Mouse (Mus musculus) cerebellum, adult 2 months (tissue): Measurements from ENCODE around the gene Col6a4. TPM values are rescaled to one million over a fixed set of nuclear protein-coding genes. Genes with fewer than 3 reads are reported as not detected.

Source experiments
- DNase-seq, 2 experiments: peaks; one replicate each; pipeline ENCODE4 v3.0.0; 2021
- H3K27ac ChIP-seq: fragments of 200-500 bp; 2 replicates; pipeline ENCODE4 v1.5.1; 2012; ENCODE audit warnings: low read length, control low read depth, inconsistent platforms; ENCODE audit not compliant: insufficient read depth
- H3K27me3 ChIP-seq: fragments of 200-500 bp; 2 replicates; pipeline ENCODE4 v1.6.1; 2012; ENCODE audit warnings: inconsistent platforms, mild to moderate bottlenecking, low read length, moderate library complexity; ENCODE audit not compliant: control insufficient read depth, insufficient read depth
- H3K4me1 ChIP-seq: fragments of 200-500 bp; 2 replicates; pipeline ENCODE4 v1.6.1; 2011; ENCODE audit warnings: low read length; ENCODE audit not compliant: control insufficient read depth, insufficient read depth
- H3K4me3 ChIP-seq: fragments of 200-500 bp; replicated peaks from 2 replicates; pipeline ENCODE3; 2011; ENCODE audit warnings: mild to moderate bottlenecking, low read depth, low read length, control low read depth; ENCODE audit not compliant: insufficient read depth
- CTCF ChIP-seq: fragments of 200-500 bp; IDR thresholded peaks from 2 replicates; pipeline ENCODE4 v1.5.1; 2011; ENCODE audit warnings: low read depth, mild to moderate bottlenecking, control low read depth, low read length, moderate library complexity, borderline replicate concordance; ENCODE audit not compliant: insufficient read depth
- POLR2A ChIP-seq: fragments of 200-500 bp; IDR thresholded peaks from 2 replicates; pipeline ENCODE4 v1.6.1; 2011; ENCODE audit warnings: low read length, control low read depth, borderline replicate concordance; ENCODE audit not compliant: insufficient read depth
- WGBS: fragments of 180-500 bp; shearing (Covaris S2); methylation state at CpG from one replicate; pipeline ENCODE4 v1.1.7; 2018; 5-methylcytosine and 5-hydroxymethylcytosine counted together
- polyA plus RNA-seq: library from polyadenylated mRNA; depleted of rRNA; stranded (reverse); fragments of >200 nt; gene quantifications from 2 replicates; pipeline ENCODE4 v1.2.3, GENCODE M21; 2012

The Col6a4 gene
- polyA plus RNA-seq, 1 experiment: 1.1 TPM

DNA sequence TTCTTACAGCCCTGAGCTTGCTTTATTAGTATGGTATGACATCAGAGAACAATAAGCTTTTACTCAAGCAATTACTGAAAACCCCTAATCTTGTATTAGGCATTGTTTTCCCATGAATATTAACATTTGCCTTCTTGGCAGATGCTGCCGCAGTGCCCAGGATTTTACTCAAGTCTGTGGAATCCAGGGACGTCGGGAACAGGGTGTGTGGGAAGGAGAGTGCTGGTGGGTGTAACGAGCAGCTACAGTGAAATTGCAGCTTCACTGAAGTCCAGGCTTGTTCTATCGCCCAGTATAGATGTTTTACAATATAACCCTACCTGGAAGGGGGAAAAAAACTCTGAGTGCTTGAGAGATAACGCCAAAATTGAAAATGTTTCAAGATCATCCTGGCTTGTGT, 104.2 kb downstream of the Col6a4 start:
- 77% methylated on average over 6 of the region's 6 CpGs for WGBS
- TF ChIP-seq POLR2A: no peak
- TF ChIP-seq CTCF: no peak
- no peak for DNase-seq
- Histone ChIP-seq H3K27me3 (no peaks in the 10 kb centered on the region; the same call in 1 of the 2 replicates), H3K4me3 (no peak overlapping the region), H3K4me1 (no peaks in the 10 kb centered on the region), H3K27ac (no peak overlapping the region)

DNA sequence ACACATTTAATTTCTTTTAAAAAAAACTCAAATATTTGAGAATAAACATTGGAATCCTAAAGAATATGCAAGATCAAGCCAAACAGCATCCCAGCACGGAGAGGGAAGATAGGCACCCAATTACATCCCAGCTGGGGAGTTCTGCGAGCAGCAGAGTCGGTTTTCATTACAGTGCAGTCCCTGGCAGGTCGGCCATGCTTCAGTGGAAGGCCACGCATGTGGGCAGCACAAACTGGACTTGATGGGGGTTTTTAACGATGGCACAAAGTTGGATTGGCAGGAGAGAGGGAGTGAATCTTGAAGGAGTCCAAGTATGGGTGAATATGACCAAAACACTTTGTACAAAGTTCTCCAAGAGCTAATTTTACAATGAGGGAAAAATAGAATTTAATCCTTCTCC, 106.5 kb downstream of the Col6a4 start:
- Histone ChIP-seq H3K4me3 (no peak overlapping the region), H3K4me1 (no peaks in the 10 kb centered on the region), H3K27me3 (no peaks in the 10 kb centered on the region; the same call in 1 of the 2 replicates), H3K27ac (no peak overlapping the region)
- TF ChIP-seq POLR2A (no peak), CTCF (no peak)
- DNase-seq: no peak
- 69% methylated on average over 6 of the region's 6 CpGs for WGBS

DNA sequence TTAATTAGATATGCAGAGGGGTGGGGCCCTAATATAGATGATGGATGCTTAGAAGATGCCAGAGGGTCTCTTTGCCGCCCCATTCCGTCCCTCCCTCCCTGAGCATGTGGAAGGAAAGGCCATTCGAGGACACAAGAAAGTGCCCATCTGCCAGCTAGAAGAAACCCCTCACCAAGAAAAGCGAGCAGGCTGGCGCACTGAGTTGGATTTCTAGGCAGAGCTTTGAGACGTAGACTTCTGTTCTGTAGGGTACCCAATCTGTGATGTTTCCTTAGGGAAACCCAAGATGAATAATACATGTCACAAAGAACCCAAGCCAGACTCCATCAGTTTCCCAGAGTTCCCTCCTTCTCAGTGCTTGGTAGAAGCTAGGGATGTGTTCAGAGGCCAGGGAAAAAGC, 107.1 kb downstream of the Col6a4 start:
- no peaks in the 10 kb centered on the region for H3K4me1 ChIP-seq
- TF ChIP-seq POLR2A (no peak), CTCF (no peak)
- no peak for DNase-seq
- H3K27me3 ChIP-seq: no peaks in the 10 kb centered on the region; the same call in 1 of the 2 replicates
- 41% methylated on average over 6 of the region's 6 CpGs for WGBS
- H3K4me3 ChIP-seq: no peak overlapping the region
- no peak overlapping the region for H3K27ac ChIP-seq

DNA sequence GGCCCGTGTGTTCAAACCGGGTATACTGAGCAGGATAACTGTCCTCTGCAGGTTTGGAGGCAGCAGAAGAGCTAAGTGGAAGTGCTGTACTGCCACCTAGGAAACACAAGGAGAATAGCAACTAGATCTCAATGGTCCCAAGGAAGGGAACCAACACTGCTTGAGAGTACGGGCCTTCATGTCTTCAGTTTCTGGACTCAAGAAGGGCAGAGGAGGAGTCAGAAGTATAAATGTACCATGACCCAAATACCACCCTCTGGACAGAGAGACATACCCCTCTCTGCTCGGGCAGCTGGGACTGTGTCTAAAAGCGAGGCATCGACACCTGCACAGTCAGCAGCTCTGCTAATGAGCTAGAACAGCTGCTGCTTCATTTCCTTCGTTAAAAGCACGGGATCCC, 108.5 kb downstream of the Col6a4 start:
- no peak overlapping the region for H3K4me3 ChIP-seq
- no peak overlapping the region for H3K27ac ChIP-seq
- H3K27me3 ChIP-seq: no peaks in the 10 kb centered on the region; the same call in 1 of the 2 replicates
- DNase-seq: peak in 1 of 2 experiments; percentile 3
- no peak for TF ChIP-seq POLR2A
- peak; percentile 38; the same call in 1 of the 2 replicates for TF ChIP-seq CTCF
- 61% methylated on average over 8 of the region's 8 CpGs for WGBS
- no peaks in the 10 kb centered on the region for H3K4me1 ChIP-seq

DNA sequence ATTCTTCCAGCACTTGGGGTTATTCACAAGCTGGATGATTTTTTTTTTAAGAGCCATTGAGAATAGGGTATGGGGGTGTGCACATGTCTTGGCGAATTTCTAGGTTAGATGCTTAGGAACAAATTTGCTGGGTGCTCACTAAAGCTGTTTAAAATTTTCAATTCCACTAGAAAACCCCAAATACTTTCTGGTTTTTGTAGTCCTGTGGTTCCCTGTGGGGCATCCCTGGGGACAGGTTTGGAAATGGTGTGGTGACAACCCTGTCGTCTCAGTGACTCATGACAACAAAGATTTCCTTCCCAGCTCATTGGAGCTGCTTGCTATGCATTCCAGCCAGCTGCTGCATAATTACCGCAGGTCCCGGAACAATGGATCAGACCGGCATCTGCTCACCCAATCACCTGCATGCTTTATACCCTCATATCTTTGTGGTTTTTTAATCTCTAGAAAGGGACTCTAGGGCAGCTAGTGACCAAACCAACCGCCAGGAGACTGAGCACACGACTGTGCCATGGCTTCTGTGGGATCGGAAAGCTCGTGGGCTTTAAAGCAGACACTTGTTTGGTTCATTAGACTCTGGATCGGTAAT, 111.6 kb downstream of the Col6a4 start:
- no peak for DNase-seq
- TF ChIP-seq POLR2A: no peak
- TF ChIP-seq CTCF: no peak
- Histone ChIP-seq H3K4me3 (no peak overlapping the region), H3K4me1 (no peaks in the 10 kb centered on the region), H3K27me3 (no peaks in the 10 kb centered on the region; the same call in 1 of the 2 replicates), H3K27ac (no peak overlapping the region)
- 14% methylated on average over 10 of the region's 10 CpGs for WGBS

DNA sequence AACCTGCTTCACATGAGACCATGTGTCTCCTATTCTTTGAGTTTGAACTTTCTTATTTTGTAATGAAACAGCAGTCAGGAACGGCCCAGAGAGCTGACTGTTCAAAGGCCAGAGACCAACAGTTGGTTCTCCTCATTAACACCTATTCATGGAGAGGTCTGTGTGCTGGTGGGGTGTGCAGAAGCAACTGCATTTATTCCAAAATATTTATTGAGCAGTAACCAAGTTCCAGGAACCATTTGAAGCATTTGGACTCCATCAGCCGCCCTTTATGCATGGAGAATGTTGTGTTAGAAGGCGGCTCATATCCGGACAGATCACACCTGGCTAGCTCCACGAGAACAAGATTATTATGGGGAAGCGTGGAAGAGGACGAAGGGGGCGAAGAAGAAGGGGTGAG, 118.1 kb downstream of the Col6a4 start:
- Histone ChIP-seq H3K27ac (no peak overlapping the region), H3K4me1 (no peaks in the 10 kb centered on the region), H3K4me3 (no peak overlapping the region), H3K27me3 (no peaks in the 10 kb centered on the region)
- TF ChIP-seq POLR2A: no peak
- no peak for TF ChIP-seq CTCF
- DNase-seq: no peak
- WGBS: 92% methylated on average over 8 of the region's 8 CpGs

- Histone ChIP-seq H3K4me1 (no peaks in the 10 kb centered on the region), H3K4me3 (no peak overlapping the region), H3K27ac (no peak overlapping the region), H3K27me3 (no peaks in the 10 kb centered on the region)
- DNase-seq: no peak
- WGBS: 30% methylated on average over 13 of the region's 13 CpGs
- TF ChIP-seq CTCF (no peak), POLR2A (no peak)
Observed at GRCm38 (mm10) chr9:105976871-105977270, 119.7 kb downstream of the Col6a4 start.

DNA sequence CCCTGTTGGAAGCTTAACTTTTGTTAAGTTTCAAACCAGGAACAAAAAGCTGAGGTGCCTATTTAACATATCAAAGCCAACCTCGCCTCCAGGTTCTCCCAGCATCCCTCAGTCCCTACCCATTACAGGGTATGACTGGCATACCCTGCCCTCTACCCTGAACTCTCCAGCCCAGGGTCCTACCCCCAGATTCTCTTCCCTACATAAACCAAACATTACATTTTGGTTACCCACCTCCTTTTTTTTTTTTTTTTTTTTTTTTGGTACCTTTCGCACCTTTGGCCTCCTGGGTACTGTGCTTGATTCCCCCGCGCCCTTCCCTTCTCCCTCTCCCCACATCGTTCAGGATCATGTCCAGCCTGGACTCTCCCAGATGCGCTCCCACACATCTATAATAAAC, 120.3 kb downstream of the Col6a4 start:
- no peak for DNase-seq
- Histone ChIP-seq H3K4me3 (no peak overlapping the region), H3K27ac (no peak overlapping the region), H3K4me1 (no peaks in the 10 kb centered on the region), H3K27me3 (no peaks in the 10 kb centered on the region)
- WGBS: 65% methylated on average over 6 of the region's 6 CpGs
- no peak for TF ChIP-seq POLR2A
- no peak for TF ChIP-seq CTCF
